Mouse (Mus musculus) liver, postnatal 0 days (tissue): ENCODE data around the gene Lelp1.

Experiments
- CTCF ChIP-seq: sonication (generic); IDR thresholded peaks from 2 replicates; pipeline ENCODE4 v1.5.1; 2016; ENCODE audit warnings: antibody characterized with exemption, low read depth
- EP300 ChIP-seq: IDR thresholded peaks from 2 replicates; pipeline ENCODE4 v1.6.1; 2016; ENCODE audit warnings: antibody characterized with exemption, low read depth, mild to moderate bottlenecking

DNA sequence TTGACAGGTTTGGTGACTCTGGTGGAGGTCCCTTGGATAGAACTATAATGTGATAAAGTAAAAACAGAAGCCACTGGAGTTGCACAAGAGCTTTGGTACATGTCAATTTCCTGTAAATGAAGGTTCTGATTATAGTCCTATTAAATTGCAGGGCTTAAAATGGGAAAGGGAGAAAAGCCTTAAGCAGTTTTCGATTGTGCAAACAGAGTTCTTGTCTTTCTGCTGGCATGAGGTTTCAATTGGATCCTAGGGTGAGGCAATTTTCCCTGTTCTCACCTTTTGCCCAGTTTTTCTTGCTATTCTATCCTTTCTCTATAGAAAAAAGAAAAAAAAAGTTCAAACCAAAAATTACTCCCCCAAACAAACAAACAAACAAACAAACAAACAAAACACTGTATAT, 34.3 kb upstream of the Lelp1 start:
- TF ChIP-seq CTCF: no peak
- TF ChIP-seq EP300: no peak
